Mouse (Mus musculus) embryonic facial prominence, embryonic 11.5 days (tissue): ENCODE results near the gene Engase. TPM values are rescaled to one million over a fixed set of nuclear protein-coding genes. Genes with fewer than 3 reads are reported as not detected.

ENCODE experiments used
- ATAC-seq: fragments of 200-750 bp; cut with Nextera tagmentation; replicated peaks from 2 replicates; pipeline ENCODE4 v1.8.0; 2017; ENCODE audit warnings: low read depth; ENCODE audit not compliant: insufficient number of reproducible peaks, low FRiP score, low TSS enrichment
- DNase-seq: peaks from one replicate; pipeline ENCODE4 v3.0.0-alpha.2; 2015; ENCODE audit warnings: low spot score
- H3K27ac ChIP-seq: fragments of 300-500 bp; sonication (generic); replicated peaks from 2 replicates; pipeline ENCODE4 v1.5.1; 2014; ENCODE audit warnings: mild to moderate bottlenecking, low read depth, low read length, control low read depth
- H3K27me3 ChIP-seq: fragments of 300-500 bp; sonication (generic); 2 replicates; pipeline ENCODE4 v1.6.1; 2014; ENCODE audit warnings: mild to moderate bottlenecking, low read length, moderate library complexity, mixed read lengths; ENCODE audit not compliant: control insufficient read depth, insufficient read depth
- H3K36me3 ChIP-seq: fragments of 300-500 bp; sonication (generic); replicated peaks from 2 replicates; pipeline ENCODE4 v1.6.1; 2014; ENCODE audit warnings: low read depth, mild to moderate bottlenecking, low read length, moderate library complexity, mixed read lengths; ENCODE audit not compliant: control insufficient read depth, insufficient read depth
- H3K4me1 ChIP-seq: fragments of 300-500 bp; sonication (generic); 2 replicates; pipeline ENCODE4 v1.6.1; 2014; ENCODE audit warnings: low read length, mixed read lengths; ENCODE audit not compliant: control insufficient read depth, insufficient read depth
- H3K4me2 ChIP-seq: fragments of 300-500 bp; sonication (generic); 2 replicates; pipeline ENCODE4 v1.6.1; 2014; ENCODE audit warnings: low read depth, mild to moderate bottlenecking, control low read depth, low read length, moderate library complexity
- H3K4me3 ChIP-seq: fragments of 300-500 bp; sonication (generic); 2 replicates; pipeline ENCODE4 v1.5.1; 2014; ENCODE audit warnings: low read depth, low read length, control low read depth
- H3K9ac ChIP-seq: fragments of 300-500 bp; sonication (generic); replicated peaks from 2 replicates; pipeline ENCODE4 v1.6.1; 2014; ENCODE audit warnings: mild to moderate bottlenecking, control low read depth, low read length
- H3K9me3 ChIP-seq: fragments of 300-500 bp; sonication (generic); replicated peaks from 2 replicates; pipeline ENCODE4 v1.6.1; 2016; ENCODE audit warnings: mild to moderate bottlenecking, low read length, inconsistent platforms, mixed read lengths; ENCODE audit not compliant: control insufficient read depth
- WGBS: fragments of 180-500 bp; shearing (Covaris S2); extraction: QIAGEN DNeasy Blood & Tissue Kit; methylation state at CpG from one replicate; pipeline ENCODE4 v1.1.7; 2014; 5-methylcytosine and 5-hydroxymethylcytosine counted together
- polyA plus RNA-seq: library from polyadenylated mRNA; unstranded; fragments of >200 nt; fragmentation: Nextera tagmentation; extraction: Ambion mirVana; gene quantifications from 2 replicates; pipeline ENCODE4 v1.2.1, GENCODE M21; 2014

The Engase gene
- polyA plus RNA-seq: 5.0 and 5.9 TPM in 2 replicates

DNA sequence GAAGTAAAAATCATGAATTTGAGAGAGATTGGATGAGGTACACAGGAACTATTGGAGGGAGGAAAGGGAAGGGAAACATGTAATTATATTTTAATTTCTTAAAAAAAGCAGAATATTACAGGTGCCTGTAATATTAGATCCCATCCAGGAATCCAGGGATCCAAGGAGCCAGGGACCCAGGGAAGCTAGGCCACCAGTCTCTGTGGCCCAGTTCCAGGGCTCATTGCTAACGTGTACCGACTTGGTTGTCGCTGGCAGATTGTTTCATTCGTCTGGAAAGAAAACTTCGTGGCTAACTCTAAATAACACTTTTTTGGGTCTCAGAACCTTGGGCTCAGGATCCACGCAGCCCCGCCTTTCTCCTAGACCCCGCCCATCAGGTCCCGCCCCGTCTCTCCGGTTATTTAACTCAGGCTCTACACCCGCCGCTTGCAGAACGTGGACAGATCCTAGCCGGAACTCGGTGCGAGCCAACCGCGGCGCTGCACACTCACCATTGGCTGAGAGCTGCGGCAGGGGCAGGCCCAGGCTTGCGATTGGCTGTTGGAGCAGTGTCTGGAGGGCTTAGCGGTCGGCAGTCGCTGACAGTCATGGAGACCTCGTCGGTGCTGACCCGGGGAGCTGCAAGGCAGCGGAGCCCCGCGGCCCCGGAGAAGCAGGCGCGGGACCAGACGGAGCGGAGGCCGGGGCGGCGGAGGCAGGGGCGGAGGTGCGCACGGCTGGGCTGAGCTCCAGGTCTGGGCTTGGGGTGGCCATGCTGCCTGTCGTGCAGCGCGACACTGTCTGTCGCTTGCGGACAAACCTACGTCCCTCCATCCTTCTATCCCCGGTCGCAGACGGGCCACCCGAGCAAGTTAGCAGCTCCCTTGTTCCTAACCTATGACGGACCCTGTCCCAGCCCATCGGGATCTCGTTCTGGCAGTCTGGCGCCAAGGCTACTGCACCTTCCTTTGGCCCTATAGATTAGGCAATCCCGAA lies at the start of gene Engase:
Engase (plus strand) TSS at position 434 of the 978 bp plus-strand sequence.
- no peaks in the 10 kb centered on the region for H3K27me3 ChIP-seq
- H3K9me3 ChIP-seq: no peaks in the 10 kb centered on the region
- H3K9ac ChIP-seq: peak within 1 kb of the TSS; percentile 77
- ATAC-seq (peak; percentile 99), DNase-seq (peak; percentile 97)
- no peaks in the 10 kb centered on the region for H3K36me3 ChIP-seq
- H3K4me2 ChIP-seq: peak within 1 kb of the TSS; percentile 71
- no peak within 1 kb of the TSS for H3K27ac ChIP-seq
- peak within 1 kb of the TSS; percentile 65 for H3K4me3 ChIP-seq
- WGBS: 1% methylated on average over 56 of the region's 57 CpGs
- no peaks in the 10 kb centered on the region for H3K4me1 ChIP-seq

DNA sequence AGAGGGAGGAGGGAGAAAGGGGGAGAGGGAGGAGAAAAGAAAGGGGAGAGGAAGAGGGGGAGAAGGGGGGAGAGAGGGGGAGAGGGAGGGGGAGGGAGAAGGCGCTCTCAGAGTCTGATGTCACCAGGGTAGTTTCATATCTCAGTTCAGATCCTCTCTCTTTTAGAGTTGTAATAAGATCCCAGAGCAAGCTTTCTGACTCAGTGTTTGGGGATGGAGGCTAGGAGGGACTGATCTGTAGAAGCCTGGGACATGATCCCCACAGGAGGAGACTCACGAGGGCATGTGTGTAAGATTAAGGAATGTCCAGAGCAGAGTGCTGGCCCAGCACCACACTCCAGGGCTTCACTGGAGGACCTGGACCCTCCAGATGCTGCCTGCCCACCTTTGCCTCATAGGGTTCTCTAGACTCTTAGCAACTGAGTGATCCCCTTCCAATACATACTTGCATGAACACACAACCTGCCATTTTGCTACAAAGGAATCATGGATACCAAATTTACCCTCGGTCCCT lies 49.3 kb upstream of the Engase start:
- DNase-seq: peak; percentile 48
- peaks cover 14% of the 10 kb centered on the region for H3K4me1 ChIP-seq
- no peak overlapping the region; the same call in 1 of the 2 replicates for H3K27ac ChIP-seq
- no peaks in the 10 kb centered on the region for H3K27me3 ChIP-seq
- WGBS: 27% methylated on average over 3 of the region's 3 CpGs
- H3K9me3 ChIP-seq: no peaks in the 10 kb centered on the region
- H3K4me3 ChIP-seq: no peak overlapping the region
- no peak for ATAC-seq
- H3K36me3 ChIP-seq: no peaks in the 10 kb centered on the region
- no peak overlapping the region; the same call in 1 of the 2 replicates for H3K4me2 ChIP-seq
- H3K9ac ChIP-seq: no peak overlapping the region

DNA sequence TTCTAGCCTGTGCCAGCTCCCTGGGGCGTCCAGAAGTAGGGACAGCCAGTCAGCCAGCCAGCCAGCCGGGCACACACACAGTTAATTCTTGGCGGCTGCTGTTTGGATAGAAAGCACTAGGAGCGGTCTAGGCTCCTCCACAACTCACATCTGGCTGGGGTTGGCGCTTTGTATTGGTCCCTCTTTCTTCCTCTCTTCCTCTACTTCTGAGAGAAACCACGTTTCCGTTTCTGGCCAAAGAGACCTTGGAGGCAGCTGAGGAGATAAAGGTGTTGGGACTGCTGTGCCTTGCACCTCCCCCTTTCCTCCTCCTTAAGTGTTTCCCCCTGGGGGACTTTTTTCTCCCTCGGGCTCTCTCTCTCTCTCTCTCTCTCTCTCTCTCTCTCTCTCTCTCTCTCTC lies 48.6 kb upstream of the Engase start, which contains the start of gene C1qtnf1:
C1qtnf1 (plus strand) TSS at position 218 of the 400 bp plus-strand sequence.
- Histone ChIP-seq H3K27ac (peak within 1 kb of the TSS; percentile 35; the same call in 1 of the 2 replicates), H3K4me3 (peak within 1 kb of the TSS; percentile 30), H3K4me1 (peaks cover 14% of the 10 kb centered on the region), H3K4me2 (peak within 1 kb of the TSS; percentile 48), H3K9ac (peak within 1 kb of the TSS; percentile 55), H3K27me3 (no peaks in the 10 kb centered on the region), H3K9me3 (no peaks in the 10 kb centered on the region), H3K36me3 (no peaks in the 10 kb centered on the region)
- DNase-seq: peak; percentile 62
- no peak for ATAC-seq
- WGBS: 1% methylated on average over 8 of the region's 8 CpGs

DNA sequence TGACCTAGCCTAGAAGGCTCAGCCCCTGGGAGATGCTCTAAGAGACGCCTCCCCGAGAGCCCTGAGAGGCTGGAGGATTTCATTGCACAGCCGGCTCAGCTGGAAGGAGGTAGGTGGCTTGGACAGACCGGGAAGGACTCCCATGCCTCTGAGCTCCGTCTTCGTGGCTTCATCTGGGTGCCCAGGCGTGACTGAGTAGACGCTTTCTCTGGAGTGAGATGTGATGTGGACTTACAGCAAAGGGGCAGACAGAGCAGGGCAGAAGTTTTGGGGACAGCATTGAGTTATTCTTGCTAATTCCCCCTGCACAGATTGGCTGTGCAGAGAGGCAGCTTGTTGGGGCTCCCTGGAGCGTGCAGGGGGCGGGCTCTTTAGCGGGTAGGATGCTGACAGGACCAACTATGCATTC lies 48.2 kb upstream of the Engase start:
- no peaks in the 10 kb centered on the region for H3K27me3 ChIP-seq
- no peaks in the 10 kb centered on the region for H3K36me3 ChIP-seq
- H3K4me1 ChIP-seq: peaks cover 14% of the 10 kb centered on the region
- no peaks in the 10 kb centered on the region for H3K9me3 ChIP-seq
- 8% methylated on average over 11 of the region's 11 CpGs for WGBS
- peak overlapping the region; percentile 55 for H3K9ac ChIP-seq
- H3K4me2 ChIP-seq: peak overlapping the region; percentile 48
- ATAC-seq: no peak
- peak overlapping the region; percentile 35; the same call in 1 of the 2 replicates for H3K27ac ChIP-seq
- DNase-seq: peak; percentile 44
- peak overlapping the region; percentile 30 for H3K4me3 ChIP-seq

GRCm38 (mm10) chr11:118428944-118429709 lies 47.5 kb upstream of the Engase start:
- Histone ChIP-seq H3K27me3 (no peaks in the 10 kb centered on the region), H3K36me3 (no peaks in the 10 kb centered on the region), H3K9me3 (no peaks in the 10 kb centered on the region), H3K27ac (no peak overlapping the region), H3K4me3 (peak overlapping the region; percentile 30; the same call in 1 of the 2 replicates), H3K4me1 (peaks cover 12% of the 10 kb centered on the region), H3K9ac (peak overlapping the region; percentile 55; the same call in 1 of the 2 replicates), H3K4me2 (peak overlapping the region; percentile 48)
- WGBS: 49% methylated on average over 8 of the region's 8 CpGs
- no peak for ATAC-seq
- no peak for DNase-seq

DNA sequence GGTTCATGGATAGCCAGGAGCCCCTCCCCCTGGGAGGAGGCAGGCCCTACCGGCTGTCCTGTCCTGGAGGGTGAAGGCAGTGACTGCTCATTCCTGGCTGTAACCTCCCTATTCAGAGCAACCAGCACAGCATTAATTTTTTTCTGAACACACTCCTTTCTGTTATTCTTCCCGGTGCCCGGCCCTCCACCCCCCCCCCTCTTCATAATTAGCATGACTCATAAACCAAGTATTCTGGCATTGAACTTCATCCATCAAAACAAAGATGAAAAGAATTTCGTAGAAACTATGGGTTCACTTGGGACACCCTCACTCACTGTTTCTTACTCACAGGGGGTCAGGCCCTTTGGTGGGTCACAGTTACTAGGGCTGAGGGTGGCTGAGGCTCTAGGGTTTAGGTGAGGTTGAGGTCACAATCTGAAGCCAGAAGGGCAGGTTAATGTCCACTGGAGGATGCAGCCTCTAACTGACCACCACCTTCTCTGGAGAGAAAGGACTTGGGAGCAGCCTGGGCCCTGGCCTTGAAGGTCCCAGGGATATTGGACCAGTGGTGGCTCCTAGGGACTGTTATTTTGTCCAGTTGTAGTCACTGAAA lies 46.2 kb upstream of the Engase start:
- WGBS: 50% methylated on average over 4 of the region's 4 CpGs
- Histone ChIP-seq H3K9ac (no peak overlapping the region), H3K9me3 (no peaks in the 10 kb centered on the region), H3K4me3 (no peak overlapping the region), H3K36me3 (no peaks in the 10 kb centered on the region), H3K27me3 (no peaks in the 10 kb centered on the region), H3K4me1 (peaks cover 14% of the 10 kb centered on the region), H3K4me2 (no peak overlapping the region), H3K27ac (no peak overlapping the region)
- no peak for ATAC-seq
- DNase-seq: no peak

DNA sequence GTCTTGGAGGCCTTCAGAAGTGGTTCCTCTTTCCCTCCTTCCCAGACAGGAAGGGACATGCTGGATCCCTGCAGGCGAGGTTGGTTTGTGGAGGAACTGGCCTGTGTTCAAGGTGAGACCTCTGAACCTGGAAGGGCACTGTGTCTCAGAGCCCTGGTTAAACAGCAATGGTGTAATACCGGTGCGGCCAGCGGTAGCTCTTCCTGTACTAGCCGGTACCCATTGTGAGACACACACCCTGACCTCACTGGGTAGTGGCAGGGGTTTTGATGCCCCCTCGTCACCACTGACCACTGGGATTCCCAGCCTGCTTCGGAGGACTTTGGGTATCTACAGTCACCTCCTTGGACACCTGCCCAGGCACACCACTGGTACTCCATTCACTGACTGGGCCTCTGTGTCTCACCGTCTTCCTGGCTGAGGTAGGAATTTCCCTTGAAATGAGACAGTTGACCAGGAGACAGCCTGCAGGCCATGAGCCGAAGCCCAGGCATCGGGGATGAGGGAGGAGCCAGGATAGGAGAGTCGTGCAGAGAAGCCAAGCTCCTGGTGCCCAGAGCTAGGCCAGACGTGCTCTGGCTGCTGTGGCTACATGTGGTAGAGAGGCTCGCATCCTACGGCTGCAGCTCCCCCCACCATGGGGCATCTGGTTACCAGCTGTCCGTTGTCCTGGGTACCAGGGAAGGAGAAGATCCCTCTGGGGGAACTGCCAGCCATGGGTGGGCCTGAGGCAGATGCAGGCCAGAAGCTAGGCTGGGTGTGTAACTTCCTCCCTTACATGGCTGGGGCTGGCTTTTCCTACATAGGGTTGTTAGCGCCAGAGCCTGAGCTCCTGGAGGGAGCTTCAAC lies 45.3 kb upstream of the Engase start:
- Histone ChIP-seq H3K9ac (no peak overlapping the region), H3K4me3 (no peak overlapping the region), H3K27me3 (no peaks in the 10 kb centered on the region), H3K27ac (no peak overlapping the region), H3K4me1 (peaks cover 14% of the 10 kb centered on the region), H3K9me3 (no peaks in the 10 kb centered on the region), H3K36me3 (no peaks in the 10 kb centered on the region), H3K4me2 (no peak overlapping the region)
- ATAC-seq: no peak
- WGBS: 66% methylated on average over 16 of the region's 16 CpGs
- peak; percentile 38 for DNase-seq
